Mouse (Mus musculus) small intestine, adult 2 months (tissue): ENCODE measurements around the gene Slc9a3r1.

Experiments
- CTCF ChIP-seq: fragments of 200-500 bp; IDR thresholded peaks from 2 replicates; pipeline ENCODE4 v1.5.1; 2012; ENCODE audit warnings: low read depth, mild to moderate bottlenecking, control low read depth, inconsistent platforms, low read length, moderate library complexity, mixed read lengths; ENCODE audit not compliant: insufficient replicate concordance, insufficient read length; ENCODE audit errors: extremely low read depth
- POLR2A ChIP-seq: fragments of 200-500 bp; IDR thresholded peaks from 2 replicates; pipeline ENCODE4 v1.6.1; 2012; ENCODE audit warnings: low read depth, mild to moderate bottlenecking, control low read depth, inconsistent platforms, low read length, moderate library complexity

- TF ChIP-seq POLR2A (no peak), CTCF (no peak)
Measured at GRCm38 (mm10) chr11:115215123-115215522, 52.0 kb downstream of the Slc9a3r1 start.
